In genomic region chr2:141008458-141008857, GRCm38 (mm10) we compare ENCODE assay signal across 13 mouse cellular contexts.
"Had no signal": no experiment of that assay in that cellular context is flagged by ENCODE, and none has a peak within 500 bp of the region (broad histone marks: within the 10 kb centered on the region; RNA-seq: fewer than 3 reads in every experiment).

No protein-coding gene starts in this region.

- H3K4me1 ChIP-seq: limb, embryonic 12.5 days; liver, embryonic 13.5 days had no signal

- ATAC-seq: liver, postnatal 0 days had no signal

- H3K27ac ChIP-seq: limb, embryonic 12.5 days; liver, embryonic 13.5 days; midbrain, embryonic 10.5 days; neural tube, embryonic 13.5 days; stomach, postnatal 0 days had no signal

- DNase-seq: kidney, adult 2 months; kidney, postnatal 25 days; liver; liver, embryonic 13.5 days; liver, postnatal 0 days; right cerebral cortex, postnatal 25 days; thymus, adult 18-20 months; thymus, postnatal 14 days had no signal

- H3K4me3 ChIP-seq: limb, embryonic 12.5 days; liver, embryonic 13.5 days; midbrain, embryonic 10.5 days; midbrain, embryonic 15.5 days; neural tube, embryonic 13.5 days had no signal
